Mouse (Mus musculus): ENCODE measurements around the gene Trim29.

The Trim29 gene

DNA sequence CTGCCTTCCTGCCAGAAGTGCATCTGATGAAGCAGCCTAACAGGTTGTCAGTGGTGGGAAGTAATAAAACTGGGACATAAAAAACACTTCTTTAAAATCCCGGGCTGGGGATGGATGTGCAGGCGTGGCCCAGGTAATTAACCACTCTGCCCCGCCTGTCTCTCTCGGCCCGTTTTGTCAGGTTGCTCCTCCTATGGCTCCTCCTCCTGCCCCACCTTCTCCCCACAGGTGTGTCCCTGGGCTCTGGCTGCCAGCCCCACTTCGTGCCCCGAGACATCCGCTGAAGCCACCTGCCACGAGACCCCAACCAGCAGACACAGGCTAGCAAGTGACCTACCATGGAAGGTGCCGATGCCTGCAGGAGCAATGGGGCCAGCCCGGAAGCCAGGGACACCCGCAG is at the start of gene Trim29:
Trim29 (plus strand) TSS at position 311 of the 400 bp plus-strand sequence.
- DNase-seq (ENCODE audit: extremely low spot score, low read depth, low spot score): no peak

DNA sequence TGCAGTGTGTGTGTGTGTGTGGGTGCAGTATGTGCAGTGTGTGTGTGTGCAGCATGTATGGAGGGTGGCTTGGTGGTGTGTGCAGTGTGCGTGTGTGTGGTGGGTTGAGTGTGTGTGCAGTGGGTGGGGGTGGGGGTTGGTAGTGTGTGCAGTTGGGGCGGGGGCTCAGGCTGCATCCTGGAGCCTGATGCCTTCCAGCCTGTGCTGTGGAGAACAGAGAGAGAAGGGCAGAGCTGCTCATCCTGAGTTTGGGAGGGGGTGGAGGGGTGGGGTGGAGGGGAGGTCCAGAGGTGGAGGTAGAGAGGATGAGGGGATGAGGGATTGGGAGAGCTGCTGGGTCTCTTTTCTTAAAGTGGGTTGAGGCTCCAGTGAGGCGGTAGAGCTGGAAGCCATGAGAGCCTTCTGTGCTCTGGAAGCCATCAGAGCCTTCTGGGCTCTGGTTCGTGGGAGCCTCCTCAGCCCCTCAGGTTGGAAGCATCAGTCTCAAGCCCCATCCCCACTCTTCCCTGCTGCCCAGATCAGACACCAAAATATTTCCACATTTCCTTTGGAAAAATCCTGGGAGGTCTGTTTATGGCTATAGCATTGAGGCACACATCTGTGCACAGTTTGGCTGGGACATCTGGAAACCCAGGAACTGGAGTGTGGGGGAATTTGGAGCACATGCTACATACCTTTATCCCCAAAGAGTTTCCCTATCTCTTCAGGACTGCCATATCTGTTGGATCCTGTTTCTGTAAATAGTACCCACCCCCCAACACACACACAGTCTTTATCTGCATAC is 49.3 kb upstream of the Trim29 start:
- no peak for DNase-seq (ENCODE audit: extremely low spot score, low read depth, low spot score)

DNA sequence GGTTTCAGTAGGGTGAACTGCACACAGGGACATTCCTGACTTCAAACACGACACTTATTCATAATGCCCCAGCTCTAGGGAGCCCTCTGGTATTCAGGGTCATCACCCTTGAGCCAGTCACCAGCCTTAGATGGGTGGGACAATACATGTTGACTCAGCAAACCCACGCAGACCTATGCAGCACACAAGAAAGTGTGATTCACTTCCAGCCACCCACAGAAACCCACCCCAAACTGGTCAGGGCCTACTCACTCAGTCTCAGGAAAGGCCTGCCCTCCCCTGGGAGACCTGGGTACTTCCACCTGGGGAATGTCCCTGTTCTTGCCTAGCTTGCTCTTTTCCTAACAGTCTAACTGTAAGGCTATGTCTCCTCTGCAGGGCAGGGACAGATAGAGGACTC is 48.7 kb upstream of the Trim29 start:
- no peak for DNase-seq (ENCODE audit: extremely low spot score, low read depth, low spot score)

DNA sequence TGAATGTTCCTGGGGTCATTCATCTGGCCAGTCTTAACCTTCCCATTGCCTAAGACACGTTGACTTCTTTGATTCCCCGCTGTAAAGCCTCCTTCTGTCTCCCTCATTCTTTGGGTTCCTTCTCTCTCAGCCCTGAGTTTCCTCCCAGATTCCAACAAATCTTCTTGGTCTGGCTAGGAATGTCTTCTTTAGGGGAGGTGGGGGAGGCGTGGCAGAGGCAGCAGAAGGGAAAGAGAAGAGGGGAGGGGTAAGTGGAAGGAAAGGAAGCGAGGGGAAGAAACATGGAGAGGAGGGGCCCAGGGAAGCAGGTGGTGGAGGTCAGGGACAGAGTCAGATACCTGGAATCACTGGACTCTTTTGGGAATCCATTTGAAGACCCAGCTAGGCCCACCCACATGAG is 48.3 kb upstream of the Trim29 start:
- no peak for DNase-seq (ENCODE audit: extremely low spot score, low read depth, low spot score)

DNA sequence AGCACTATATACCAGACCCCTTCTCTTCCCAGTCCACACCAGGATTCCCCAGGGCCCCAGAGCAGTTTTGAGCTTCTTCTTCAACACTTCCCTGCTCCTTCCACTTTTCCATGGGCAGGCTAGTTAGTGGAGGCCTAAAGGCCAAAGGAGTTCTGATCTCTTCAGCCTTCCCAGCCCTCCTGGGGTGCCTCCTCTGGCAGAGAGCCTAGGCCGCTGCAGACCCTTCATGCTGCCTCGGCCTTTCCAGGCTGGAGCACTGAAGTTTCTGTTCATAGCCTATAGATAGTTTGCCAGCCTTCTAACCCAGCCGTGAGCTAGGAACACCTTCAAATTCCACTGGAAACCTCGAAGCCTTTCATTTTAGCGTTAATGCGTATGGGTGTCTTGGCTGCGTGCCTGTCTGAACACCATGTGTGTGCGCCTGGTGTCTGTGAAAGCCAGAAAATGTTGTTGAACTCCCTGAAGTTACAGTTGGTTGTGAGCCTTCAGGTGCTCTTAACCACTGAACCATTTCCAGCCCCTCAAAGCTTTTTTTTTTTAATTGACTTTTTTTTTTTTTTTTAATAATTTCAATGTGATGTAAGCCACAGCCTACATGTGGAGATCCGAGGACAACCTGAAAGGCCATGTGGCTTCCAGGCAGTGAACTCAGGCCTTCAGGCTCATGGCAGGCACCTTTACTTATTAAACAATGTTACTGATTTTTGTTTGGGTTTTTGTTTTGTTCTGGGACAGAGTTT is 47.7 kb upstream of the Trim29 start:
- no peak for DNase-seq (ENCODE audit: extremely low spot score, low read depth, low spot score)

DNA sequence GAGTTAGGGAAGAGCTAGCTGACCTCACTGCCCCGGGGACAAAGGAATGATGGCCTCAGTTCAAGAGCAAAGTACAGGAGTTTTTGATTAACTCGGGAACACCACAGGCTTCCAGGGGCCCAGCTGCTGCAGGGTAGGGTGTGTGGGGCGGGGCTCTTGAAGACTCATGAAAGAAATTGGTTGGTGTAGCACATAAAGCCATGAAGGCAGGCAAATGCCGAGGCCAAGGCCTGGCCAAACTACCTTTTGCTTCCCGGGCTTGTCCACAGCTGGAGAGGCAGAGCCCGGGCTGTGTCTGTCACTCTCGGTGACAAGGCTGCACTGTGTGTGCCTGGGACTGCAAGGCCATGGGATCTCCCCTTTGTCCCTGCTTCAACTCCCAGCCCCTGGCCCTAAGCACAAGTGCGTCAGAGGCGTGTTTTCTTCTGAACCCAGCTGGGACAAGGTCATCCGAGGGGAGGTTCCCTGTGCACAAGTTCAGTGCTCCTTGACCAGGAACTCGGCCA is 46.6 kb upstream of the Trim29 start:
- no peak for DNase-seq (ENCODE audit: extremely low spot score, low read depth, low spot score)

DNA sequence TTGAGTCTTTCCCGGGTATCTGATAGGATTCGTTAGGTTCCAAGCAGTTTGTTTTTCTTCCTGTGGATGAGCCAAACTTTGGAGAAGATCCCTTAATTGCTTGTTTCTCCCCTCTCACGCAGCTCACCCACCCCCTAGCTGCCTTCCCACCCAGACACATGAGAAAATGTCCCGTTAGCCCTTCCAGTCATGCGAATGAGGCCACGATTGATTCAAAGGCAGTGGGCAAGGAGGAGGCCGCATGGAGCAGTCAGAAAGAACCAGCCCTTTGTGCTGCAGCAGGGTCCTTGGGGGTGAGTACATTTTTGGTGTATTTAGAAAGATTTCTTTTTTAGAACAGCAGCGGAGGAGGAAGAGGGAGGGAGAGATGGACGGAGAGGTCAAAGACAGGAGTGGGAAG is 45.5 kb upstream of the Trim29 start:
- no peak for DNase-seq (ENCODE audit: extremely low spot score, low read depth, low spot score)

DNA sequence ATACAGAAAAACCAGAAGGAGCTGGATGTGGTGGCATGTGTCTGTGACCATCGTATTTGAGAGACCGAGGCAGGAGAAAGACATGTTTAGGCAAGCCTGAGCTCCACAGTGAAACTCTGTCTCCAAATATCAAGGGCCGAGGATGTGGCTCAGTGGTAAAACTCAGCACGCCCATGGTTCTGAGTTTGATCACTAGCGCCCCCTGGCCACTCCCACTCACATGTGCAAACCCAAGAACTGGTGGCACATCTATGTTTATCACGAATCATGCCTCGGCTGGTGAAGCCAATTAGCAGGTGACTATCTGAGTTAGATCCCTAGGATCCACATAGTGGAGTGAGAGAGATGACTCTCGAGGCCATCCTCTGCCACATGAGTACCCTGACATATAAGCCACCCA is 43.3 kb upstream of the Trim29 start:
- no peak for DNase-seq (ENCODE audit: extremely low spot score, low read depth, low spot score)

DNA sequence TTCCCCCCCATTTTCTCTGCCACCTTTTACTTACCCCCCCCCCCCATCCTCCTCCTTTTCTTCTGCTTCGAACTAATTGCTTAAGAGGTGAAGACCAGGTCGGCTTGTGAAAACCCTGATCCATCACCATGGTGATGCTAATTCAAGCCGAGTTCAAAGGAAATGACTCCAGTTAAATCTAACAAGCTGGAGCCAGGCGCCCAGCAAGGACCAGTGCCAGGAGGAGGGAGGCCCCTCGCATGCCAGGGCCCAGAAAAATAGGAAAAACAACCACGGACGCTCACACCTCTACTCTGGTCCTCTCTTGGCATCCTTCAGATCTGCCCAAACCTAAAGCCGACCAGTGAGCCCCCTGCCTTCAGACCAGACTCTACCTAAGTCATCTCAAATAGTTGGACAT is 41.5 kb upstream of the Trim29 start:
- DNase-seq (ENCODE audit: extremely low spot score, low read depth, low spot score): no peak

DNA sequence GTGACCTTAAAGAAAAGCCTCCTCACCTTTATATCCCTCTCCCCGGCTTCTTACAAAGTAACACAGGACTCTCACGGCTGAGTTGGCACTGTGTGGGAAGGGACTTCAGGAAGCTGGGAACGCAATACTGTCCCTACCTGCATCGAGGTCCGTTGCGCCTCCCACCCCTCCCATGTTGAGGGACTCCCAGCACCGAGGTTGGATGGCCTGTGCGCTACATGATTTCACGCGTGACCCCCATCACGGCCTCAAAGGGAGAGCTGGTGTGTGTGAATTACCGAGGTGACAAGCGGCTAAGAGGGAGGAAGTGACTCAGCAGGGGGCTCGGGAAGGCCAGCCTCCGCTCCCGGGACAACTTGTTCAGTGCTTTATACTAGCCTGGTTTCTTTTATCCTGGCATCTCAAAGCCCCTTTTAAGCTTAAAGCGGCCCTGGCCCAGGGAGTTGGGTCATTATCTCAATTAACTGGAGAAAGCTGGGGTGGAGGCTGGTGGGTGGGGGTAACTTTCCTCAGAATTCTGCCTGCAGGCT is 39.9 kb upstream of the Trim29 start:
- no peak for DNase-seq (ENCODE audit: extremely low spot score, low read depth, low spot score)

DNA sequence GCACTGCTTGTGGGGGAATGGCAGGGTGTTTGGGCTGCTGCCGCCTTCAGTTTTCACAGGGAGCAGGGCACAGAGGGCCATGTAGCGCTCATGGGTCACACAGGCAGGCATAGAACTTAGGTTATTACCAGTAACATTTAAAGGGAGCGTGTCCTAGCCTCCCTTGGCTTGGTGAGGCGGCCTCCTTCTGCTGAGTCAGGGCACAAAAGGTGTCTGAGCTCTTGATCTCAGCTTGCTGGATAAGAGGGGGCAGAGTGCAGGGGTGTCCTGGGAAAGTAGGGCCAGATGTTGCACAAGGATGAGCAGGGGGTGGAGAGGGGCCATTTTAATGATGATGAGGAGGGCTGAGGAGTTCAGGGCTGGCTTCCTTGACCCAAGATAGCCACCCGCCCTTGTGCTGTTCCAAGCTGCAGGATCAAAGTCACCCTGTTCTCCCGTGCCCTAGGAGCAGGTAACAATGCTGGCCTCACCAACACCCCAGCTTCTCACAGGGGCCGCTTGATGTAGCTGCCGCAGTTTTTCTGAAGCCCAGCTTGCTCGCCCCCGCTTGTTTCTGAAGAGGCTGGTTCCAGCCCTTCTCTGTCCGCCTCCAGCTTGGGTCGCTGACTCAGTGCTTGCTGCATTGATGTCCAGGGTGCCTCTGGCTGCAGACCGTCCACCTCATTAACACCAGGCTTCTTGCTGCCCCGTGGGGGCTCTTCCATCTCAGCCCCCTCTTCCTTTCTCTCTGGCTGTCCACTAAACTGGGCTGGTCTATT is 38.7 kb upstream of the Trim29 start:
- no peak for DNase-seq (ENCODE audit: extremely low spot score, low read depth, low spot score)

DNA sequence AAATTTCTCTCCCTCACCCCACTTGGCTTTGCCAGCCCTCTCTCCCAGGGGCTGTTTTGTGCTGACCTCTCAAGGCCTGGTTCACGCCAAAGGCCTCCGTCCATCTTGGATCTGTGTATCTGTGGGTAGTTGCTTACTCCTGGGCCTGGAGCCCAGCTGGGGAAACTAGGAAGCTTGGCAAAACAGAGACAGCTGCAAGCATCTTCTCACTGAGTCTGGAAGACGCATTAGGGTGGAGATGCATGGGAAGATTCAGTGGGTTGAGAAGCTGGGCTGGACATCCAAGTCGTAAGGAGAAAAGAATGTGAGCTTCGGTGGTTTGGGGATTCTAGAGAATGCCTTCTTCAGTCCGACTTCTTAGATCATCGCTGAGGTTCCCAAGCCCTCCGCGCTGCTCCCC is 36.9 kb upstream of the Trim29 start:
- DNase-seq (ENCODE audit: extremely low spot score, low read depth, low spot score): no peak

DNA sequence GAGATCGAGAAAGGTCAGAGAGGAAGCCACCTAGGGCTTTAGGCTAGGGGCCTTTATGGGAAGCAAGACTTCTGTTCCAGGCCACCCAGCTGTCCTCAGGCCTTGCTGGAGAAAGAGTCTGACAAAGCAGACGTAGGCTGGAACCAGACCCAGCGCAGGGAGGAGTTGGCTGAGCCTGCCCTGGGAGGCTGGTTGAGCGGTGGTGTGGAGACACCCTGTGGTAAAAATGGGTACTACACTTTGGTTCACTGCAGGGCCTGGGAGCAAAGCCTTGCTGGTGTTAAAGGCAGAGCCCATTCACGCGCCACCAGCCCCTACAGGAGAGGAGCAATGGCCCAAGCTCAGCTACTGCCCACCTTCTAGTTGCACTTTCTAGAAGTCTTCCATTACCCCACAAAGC is 26.4 kb upstream of the Trim29 start:
- peak; percentile 90 for DNase-seq (ENCODE audit: extremely low spot score, low read depth, low spot score)

DNA sequence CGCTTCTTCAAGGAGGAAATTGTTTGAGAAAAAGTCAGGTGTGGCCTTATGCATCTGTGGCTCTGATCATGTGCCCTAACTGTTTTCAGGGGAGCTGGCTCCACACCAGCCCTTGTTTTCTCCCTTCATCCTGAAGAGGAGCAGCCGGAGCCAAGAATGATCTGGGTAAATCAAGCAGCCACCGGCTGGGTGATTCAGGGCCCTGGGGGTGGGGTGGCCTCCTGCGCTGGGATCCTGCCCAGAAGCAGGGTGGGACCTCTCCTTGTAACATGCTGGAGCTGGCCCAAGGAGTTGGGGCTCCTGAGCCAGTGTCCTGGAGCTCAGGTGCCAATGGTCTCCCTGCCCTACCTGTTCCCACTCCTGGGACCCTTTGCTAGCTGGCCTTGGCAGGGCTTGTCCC is 25.4 kb upstream of the Trim29 start:
- DNase-seq (ENCODE audit: extremely low spot score, low read depth, low spot score): no peak

DNA sequence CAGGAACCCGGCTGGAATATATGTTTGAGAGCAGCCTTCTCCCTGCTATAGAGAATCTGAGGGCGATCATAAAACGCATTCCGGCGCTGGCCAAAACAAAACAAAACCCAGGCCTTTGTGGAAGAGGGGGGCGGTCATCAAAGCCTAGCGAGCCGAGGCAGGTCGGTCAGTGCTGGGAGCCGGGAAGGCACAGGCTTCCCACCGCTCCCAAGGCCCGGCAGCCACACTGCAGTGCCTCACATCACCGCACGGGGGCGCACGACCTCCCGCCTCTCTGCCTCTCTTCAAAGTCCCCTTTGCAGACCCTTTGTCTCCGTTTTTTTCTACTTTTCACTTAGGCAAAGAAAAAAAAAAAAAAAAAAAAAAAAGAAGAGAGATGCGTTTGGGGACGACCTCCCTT is 23.8 kb upstream of the Trim29 start:
- DNase-seq (ENCODE audit: extremely low spot score, low read depth, low spot score): no peak

DNA sequence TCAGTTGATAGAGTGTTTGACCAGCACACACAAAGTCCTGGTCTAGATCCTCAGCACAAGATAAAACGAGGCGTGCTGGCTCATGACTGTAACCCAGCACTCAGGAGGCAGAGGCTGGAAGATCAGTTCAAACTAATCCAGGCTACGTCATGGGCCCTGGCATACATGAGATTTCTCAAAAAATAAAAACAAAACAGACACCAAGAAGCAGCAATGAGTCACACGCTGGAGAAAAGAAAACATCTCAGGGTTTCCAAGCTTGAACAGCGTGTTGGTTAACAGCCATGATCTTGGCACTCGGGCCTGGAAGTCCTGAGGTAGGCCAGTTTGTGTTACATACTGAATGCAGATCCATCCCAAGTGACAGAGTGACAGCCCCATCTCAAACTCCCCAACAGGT is 17.6 kb upstream of the Trim29 start:
- DNase-seq (ENCODE audit: extremely low spot score, low read depth, low spot score): no peak

DNA sequence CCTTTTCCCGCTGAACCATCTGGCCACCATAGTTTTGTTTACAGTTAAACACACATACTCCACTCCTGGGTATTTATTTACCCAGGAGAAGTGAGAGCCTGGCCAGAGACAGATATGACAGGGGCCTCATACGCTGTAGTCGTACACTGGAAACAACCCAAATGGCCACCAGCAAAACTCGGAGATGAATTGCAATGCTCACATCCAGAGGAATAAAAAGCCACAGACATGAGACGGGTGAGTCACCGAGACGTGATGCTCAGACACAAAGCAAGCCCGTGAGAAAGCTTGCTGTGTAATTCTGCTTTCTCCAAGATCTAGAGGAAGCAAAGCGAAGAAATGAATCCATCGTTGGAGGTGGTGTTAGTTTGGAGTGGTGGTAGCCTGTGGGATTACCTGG is 10.3 kb upstream of the Trim29 start:
- no peak for DNase-seq (ENCODE audit: extremely low spot score, low read depth, low spot score)

DNA sequence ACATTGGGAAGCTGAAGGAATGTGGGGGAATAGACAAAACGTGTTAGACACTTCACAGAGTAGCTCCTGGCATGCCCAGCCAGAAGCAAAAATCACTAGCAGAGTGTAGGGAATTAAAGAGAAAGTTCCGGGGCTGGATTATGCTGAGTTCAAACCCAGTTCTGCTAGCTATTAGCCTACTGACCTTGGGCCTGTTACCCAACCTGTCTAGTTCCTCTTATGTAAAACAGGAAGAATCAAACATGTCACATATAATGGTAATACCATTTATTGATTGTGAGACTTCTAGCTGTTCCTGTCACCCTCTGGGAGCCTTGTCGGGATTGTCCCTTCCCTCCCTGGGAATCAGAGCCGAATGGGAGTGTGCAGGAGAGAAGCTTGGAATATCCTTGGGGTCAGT is 7.7 kb upstream of the Trim29 start:
- DNase-seq (ENCODE audit: extremely low spot score, low read depth, low spot score): no peak

DNA sequence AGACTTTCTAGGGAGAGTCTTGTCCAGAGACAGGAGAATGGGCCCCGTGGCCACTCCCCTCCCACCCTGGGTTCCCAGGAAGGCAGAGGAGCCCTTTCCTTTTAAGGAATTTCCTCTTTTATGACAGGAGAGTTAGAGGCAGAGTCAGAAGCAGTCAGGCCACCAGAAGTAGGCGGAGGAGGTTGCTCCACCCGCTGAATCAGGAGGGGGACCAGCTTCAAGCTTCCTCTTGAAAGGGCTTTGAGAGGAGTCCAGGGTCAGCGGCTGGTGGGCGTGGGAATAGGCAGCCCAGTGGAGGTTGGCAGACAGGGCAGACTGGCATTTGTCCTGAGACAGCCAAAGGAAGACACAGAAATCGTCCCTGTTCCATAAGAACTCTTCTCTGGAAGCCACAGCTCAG is 4.8 kb upstream of the Trim29 start:
- DNase-seq (ENCODE audit: extremely low spot score, low read depth, low spot score): no peak

DNA sequence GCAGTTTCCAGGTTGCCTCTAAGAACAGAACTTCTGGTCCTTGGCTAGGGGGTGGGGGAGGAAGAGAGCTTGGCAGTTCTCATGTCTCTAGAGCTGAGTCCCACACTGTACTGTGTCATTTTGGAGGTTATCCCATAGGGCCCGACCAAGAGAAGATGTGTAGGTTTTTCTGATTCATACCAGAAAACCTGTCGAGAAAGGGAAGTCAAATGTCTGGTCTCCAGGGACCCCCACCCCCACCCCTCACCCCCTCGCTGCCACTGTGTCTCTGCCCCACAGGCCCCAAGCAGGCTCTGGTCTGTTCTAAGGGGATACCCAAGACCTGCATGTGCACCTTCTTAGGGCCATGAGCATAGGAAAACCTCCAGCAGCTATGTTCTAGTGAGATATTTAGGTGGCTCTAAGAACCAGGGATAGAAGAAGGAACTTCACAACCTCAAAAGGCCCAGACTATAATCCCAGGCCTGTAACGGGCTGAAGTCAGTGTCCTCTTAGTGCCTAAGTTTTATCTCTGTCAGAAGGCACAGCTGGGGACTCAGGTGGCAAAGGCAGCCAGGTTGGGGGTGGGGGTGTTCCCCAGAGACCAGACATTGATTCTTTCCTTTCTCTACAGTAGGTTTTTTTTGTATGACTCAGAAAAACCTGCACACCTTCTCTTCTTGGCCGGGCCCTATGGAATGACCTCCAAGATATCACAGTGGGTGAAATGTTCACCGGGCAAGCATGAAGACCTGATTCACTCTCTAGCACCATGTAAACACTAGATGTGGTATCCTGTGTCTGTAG is 1.4 kb upstream of the Trim29 start:
- DNase-seq (ENCODE audit: extremely low spot score, low read depth, low spot score): no peak

DNA sequence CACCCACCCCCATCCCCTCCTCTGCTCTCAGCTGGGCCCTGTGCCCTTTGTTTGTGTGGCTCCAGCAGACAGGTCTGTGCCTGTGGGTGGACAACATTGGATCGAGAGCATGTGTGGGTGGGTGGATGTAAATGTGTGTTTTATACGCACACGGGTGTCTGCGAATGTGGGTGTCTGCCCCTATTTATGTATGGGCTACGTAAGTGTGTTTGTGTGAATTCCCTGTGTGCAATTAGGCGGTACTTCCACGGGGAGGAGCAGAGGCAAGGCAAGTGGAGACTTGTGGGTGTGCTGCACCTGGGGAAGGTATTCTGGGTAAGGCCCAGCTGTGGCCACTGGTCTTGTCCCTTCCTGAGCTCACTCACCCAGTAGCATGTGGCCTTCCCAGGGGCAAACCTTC is 1.5 kb downstream of the Trim29 start:
- no peak for DNase-seq (ENCODE audit: extremely low spot score, low read depth, low spot score)
